Mouse (Mus musculus) heart, postnatal 14 days (tissue): ENCODE measurements around the gene Liph. TPM values are rescaled to one million over a fixed set of nuclear protein-coding genes. Genes with fewer than 3 reads are reported as not detected.
"Not testable (repeated sequence)": the region's sequence is repeated elsewhere in the genome, so short reads cannot be mapped to it uniquely, and the experiment has no call there.

ENCODE experiments used
- DNase-seq, 2 experiments: peaks; one replicate each; pipeline ENCODE4 v3.0.0; 2021 to 2022
- intact Hi-C: fragments of 180-260 bp; cut with DNase I; formaldehyde crosslinking; loops from one replicate; pipeline ENCODE4 v1.15.1; 2025
- total RNA-seq, 2 experiments: library from RNA; stranded (reverse); gene quantifications; 2 replicates each; pipeline ENCODE4 v1.2.3; 2021

The Liph gene
- total RNA-seq, 2 experiments from 2014 or later, result 0.22 TPM; not detected in 1

DNA sequence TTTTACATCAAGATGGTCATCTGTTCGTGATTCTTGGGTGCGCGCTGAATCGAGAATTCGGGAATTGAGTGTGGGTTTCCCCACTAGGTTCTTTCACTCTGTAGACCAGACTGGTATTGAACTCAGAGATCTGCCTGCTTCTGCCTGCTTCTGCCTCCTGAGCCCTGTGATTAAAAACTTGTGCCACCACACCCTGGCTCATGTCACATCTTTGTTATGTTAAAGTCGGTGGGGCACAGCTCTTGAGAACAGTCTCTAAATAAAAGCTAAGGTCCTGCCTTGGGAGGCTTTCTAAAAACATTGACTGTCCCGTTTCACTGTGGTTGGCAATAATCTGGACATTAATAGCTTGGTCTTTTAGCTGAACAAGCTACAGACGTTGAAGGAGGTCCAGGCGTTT, 12.3 kb downstream of the Liph start:
- intact Hi-C loops, result no loop called here

DNA sequence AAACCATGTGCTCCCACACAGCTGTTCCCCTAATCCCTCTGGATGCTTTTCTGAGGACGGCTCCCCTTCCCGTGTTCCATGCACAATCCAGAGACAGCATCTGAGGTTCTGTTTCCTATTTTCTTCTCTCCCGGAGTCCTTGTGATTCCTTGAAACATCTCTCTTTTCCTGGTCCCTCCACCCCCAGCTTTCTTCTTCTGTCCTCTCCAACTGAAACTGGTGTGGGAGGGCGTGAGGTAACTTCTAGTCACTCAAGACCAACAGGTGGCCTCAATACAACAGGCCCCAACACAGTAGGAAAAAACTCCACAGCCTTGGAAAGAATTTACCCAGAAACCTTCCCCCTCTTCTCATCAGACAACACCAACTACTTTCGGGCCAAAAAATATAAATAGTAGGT, 18.1 kb downstream of the Liph start:
- intact Hi-C loops, result no loop called here
- no peak for DNase-seq

More for the DNA sequence above, 12.3 kb downstream of the Liph start:
- DNase-seq, result no peak

DNA sequence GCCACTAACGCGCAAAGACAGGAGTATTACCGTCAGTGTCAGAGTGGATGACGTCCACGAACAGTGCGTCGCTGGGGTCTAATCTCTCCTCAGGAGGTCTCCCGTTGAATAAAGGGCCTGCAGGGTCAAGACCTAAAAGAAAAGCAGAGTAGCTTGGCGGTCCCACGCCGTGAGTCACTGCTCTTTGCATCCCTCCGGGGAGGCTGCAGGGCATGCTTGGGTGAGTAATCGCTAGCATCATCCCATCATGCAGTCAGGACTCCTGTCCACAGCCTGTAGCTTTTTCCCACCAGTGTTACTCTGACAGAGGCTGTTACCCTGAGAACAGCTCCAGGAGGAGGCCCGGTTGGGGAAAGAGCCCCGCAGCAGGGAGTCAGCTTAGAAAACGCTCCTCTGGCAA, 19.3 kb downstream of the Liph start:
- intact Hi-C loops, result no loop called here
- no peak for DNase-seq

- no peak for DNase-seq
- intact Hi-C loops, result no loop called here
Observed at GRCm38 (mm10) chr16:21971446-21971845, 24.0 kb downstream of the Liph start.

- DNase-seq, result no peak
- intact Hi-C loops, result no loop called here
Observed at GRCm38 (mm10) chr16:21970536-21970935, 24.9 kb downstream of the Liph start.

DNA sequence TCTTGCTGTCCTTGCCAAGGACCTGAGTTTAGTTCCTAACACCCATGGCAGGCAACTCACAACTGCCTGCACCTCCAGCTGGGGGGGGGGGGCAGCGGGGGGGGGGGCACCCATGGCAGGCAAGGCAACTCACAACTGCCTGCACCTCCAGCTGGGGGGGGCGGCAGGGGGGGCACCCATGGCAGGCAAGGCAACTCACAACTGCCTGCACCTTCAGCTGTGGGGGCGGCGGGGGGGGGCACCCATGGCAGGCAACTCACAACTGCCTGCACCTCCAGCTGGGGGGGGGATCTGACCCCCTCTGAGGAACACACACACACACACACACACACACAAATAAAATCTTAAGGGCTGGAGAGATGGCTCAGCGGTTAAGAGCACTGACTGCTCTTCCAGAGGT, 25.6 kb downstream of the Liph start:
- no peak for DNase-seq

DNA sequence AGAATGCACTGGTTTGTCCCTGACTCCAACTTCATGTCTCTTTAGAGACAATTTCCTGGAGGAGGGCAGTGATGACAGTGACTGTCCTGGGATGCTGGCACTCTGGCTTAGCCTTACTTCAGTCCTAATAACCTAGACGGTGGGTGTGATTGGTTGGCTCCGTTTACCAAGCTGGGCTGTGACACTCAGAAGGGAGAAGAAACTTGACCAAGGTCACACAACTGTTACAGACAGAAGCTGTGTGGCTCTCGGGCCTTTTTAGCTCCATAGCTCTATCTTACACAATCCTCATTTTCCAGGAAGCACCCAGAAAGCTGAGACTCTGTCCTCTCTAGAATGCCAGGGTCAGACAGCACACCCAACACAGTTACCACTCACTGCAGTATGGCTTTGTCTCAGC, 29.9 kb downstream of the Liph start:
- DNase-seq, result no peak
- intact Hi-C loops, result no loop called here

More for the DNA sequence above, 25.6 kb downstream of the Liph start:
- intact Hi-C loops, result no loop called here

GRCm38 (mm10) chr16:21955591-21955990, 39.9 kb downstream of the Liph start:
- intact Hi-C loops, result no loop called here
- peak; percentile 27 to 33 for DNase-seq

GRCm38 (mm10) chr16:21946761-21947715, 48.4 kb downstream of the Liph start, which contains the start of gene Tmem41a:
TSS of gene Tmem41a (minus strand) at chr16:21947552.
- peak; percentile 92 to 93 for DNase-seq
- intact Hi-C loops, result loop anchor here (5.0 kb wide), 1 partner anchor 60 kb away; the partner anchor contains the start of gene Senp2

- no peak for DNase-seq
- intact Hi-C loops, result no loop called here
Observed at GRCm38 (mm10) chr16:21928471-21928870, 67.0 kb downstream of the Liph start.

DNA sequence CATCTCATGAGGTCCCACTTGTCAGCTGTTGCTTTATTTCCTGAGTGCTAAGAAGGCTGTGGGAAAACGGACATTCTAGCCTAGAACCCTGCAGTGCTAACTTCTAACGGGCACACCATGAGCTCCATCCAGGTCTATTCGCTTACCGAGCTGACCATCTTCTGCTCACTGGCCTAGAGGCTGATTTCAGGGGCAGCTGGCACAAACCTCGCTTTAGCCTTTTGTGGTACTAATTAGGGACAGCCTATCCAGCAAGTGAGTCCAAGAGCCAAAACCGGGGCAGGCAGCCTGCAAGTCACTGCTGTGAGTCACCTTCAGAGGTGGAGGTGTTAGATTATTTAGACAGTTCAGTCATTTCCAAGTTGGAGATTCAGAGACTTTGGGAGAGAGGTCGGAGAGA, 78.8 kb downstream of the Liph start:
- no peak for DNase-seq
- intact Hi-C loops, result no loop called here

DNA sequence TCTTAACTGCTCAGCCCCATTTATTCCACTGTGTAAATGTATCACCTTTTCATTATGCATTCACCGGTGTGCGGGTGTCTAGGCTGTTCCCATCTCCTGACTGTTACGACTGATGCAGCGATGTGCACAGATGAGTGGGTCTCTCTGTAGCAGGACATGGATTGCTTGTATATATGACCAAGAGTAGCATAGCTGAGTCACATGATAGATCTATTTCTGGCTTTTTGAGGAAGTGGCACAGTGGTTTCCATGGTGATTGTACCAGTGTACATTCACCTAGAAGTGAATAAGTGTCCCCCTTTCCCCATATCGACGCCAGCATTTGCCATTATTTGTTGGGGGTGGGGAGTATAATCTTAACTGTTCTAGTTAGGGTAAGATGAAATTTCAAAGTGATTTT, 82.1 kb downstream of the Liph start:
- no peak for DNase-seq
- intact Hi-C loops, result no loop called here

DNA sequence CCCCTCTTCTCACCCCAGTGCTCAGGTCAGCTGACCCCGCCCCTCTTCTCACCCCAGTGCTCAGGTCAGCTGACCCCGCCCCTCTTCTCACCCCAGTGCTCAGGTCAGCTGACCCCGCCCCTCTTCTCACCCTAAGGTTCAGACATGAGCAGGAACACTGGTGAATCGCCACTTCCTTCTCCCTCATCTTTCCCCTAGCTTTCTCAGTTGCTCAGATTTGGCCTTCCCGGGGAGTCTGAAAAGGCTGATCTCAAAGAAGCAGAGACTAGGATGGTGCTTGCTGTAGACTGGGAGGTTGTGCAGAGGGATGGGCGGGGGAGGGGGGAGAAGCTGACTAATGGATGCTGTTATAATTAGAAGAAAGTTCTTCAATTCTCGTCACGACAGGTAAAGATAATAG, 86.6 kb downstream of the Liph start:
- intact Hi-C loops, DNase-seq: not testable (repeated sequence)

GRCm38 (mm10) chr16:21906902-21907301, 88.6 kb downstream of the Liph start:
- no peak for DNase-seq
- intact Hi-C loops, result no loop called here

DNA sequence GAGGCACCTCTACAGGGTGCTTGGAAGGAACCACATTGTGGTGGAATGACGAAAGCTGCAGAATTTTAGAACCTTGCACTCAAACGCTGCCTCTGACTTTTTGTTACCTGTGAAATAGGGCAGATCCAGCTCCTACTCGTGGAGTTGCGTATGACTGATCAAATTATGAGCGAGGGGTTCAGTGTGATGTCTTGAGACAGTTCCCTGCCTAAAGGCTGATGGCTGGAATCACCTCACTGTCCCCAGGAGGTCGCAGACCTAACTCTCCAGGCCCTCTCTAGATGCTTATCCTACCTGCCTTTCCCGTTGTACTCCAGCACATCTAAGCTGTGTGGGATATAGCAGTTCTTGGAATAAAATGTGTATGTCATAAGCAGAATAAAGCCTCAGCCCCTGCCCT, 89.5 kb downstream of the Liph start:
- intact Hi-C loops, result no loop called here
- no peak for DNase-seq

DNA sequence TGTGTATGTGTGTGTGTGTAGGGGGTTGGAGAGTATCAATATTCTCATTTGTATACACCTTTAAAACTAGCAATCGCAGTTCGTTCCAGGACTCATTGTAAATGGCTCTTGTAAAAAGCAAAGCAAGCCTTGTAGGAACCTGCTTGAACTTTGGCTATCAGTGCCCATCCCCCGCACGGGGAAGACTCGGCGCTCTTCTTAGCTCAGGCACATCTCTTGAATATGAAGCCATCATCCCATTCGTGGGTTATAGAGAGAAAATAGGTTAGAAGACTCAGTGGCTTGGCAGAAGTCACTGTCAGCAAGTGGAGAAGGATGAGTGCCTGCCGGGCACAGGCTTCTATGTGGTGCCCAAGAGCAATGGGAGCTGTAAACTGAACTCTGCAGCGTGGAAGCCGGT, 90.8 kb downstream of the Liph start:
- intact Hi-C loops, result no loop called here
- DNase-seq, result no peak

Other genes with a start within 250 kb of the Liph start
- gene Ehhadh, start 207.9 kb downstream of the Liph start, total RNA-seq, result 10 to 100 TPM in 1 of 2 experiments, 1 to 10 TPM in 1; 8.9 to 14.3 TPM
- gene Map3k13, start 201.3 kb downstream of the Liph start, total RNA-seq, result 1 to 10 TPM in 1 of 2 experiments, under 1 TPM in 1; 0.98 to 1.0 TPM
- gene Tmem41a, start 48.1 kb downstream of the Liph start, total RNA-seq, result 10 to 100 TPM in 1 of 2 experiments, 1 to 10 TPM in 1; 9.6 to 11.9 TPM
- 10 to 100 TPM; 18.0 to 19.7 TPM for gene Senp2, start 13.8 kb upstream of the Liph start, total RNA-seq
- gene Igf2bp2, start 167.6 kb upstream of the Liph start, total RNA-seq, result 10 to 100 TPM; 10.9 to 13.4 TPM